Mouse (Mus musculus) heart, adult 2 months (tissue): ENCODE data around the gene Gm49601.

Experiments used
- EP300 ChIP-seq: fragments of 200-500 bp; IDR thresholded peaks from 2 replicates; pipeline ENCODE4 v1.6.1; 2011; ENCODE audit warnings: low read depth, low read length, control low read depth; ENCODE audit not compliant: insufficient read depth
- POLR2A ChIP-seq: fragments of 200-500 bp; IDR thresholded peaks from 2 replicates; pipeline ENCODE4 v1.6.1; 2011; ENCODE audit warnings: mild to moderate bottlenecking, low read depth, low read length, control low read depth; ENCODE audit not compliant: insufficient read depth

GRCm38 (mm10) chr16:18642291-18642690 is 16.1 kb upstream of the Gm49601 start:
- no peak for TF ChIP-seq POLR2A
- TF ChIP-seq EP300 = no peak
